Mouse (Mus musculus) kidney, adult 2 months (tissue): ENCODE results near the gene Mrpl18. TPM values are rescaled to one million over a fixed set of nuclear protein-coding genes. Genes with fewer than 3 reads are reported as not detected.

Source experiments
- DNase-seq: peaks from one replicate; pipeline ENCODE4 v3.0.0; 2021
- H3K27ac ChIP-seq: fragments of 200-500 bp; 2 replicates; pipeline ENCODE4 v1.5.1; 2012; ENCODE audit warnings: low read depth, low read length, control low read depth, inconsistent platforms; ENCODE audit not compliant: insufficient read depth
- H3K27me3 ChIP-seq: fragments of 200-500 bp; replicated peaks from 2 replicates; pipeline ENCODE4 v1.6.1; 2012; ENCODE audit warnings: mild to moderate bottlenecking, moderate library complexity, low read length, inconsistent platforms; ENCODE audit not compliant: control insufficient read depth, insufficient read depth
- H3K36me3 ChIP-seq: fragments of 200-500 bp; 2 replicates; pipeline ENCODE4 v1.6.1; 2012; ENCODE audit warnings: mild to moderate bottlenecking, moderate library complexity, low read length, inconsistent platforms; ENCODE audit not compliant: control insufficient read depth, insufficient read depth
- H3K4me1 ChIP-seq: fragments of 200-500 bp; 2 replicates; pipeline ENCODE4 v1.6.1; 2011; ENCODE audit warnings: low read length; ENCODE audit not compliant: control insufficient read depth, insufficient read depth
- H3K4me3 ChIP-seq: fragments of 200-500 bp; 2 replicates; pipeline ENCODE4 v1.5.1; 2011; ENCODE audit warnings: mild to moderate bottlenecking, low read depth, low read length, control low read depth; ENCODE audit not compliant: insufficient read depth
- CTCF ChIP-seq: fragments of 200-500 bp; conservative IDR thresholded peaks from 2 replicates; pipeline ENCODE4 v1.5.1; 2011; ENCODE audit warnings: low read depth, mild to moderate bottlenecking, control low read depth, low read length, moderate library complexity, mixed read lengths; ENCODE audit not compliant: insufficient read depth, insufficient read length
- POLR2A ChIP-seq: fragments of 200-500 bp; IDR thresholded peaks from one replicate; pipeline ENCODE4 v1.6.1; 2011; ENCODE audit warnings: low read depth, low read length, control low read depth
- WGBS: fragments of 180-500 bp; shearing (Covaris S2); methylation state at CpG from one replicate; pipeline ENCODE4 v1.1.7; 2018; 5-methylcytosine and 5-hydroxymethylcytosine counted together
- polyA plus RNA-seq: library from polyadenylated mRNA; depleted of rRNA; stranded (reverse); fragments of >200 nt; gene quantifications from 2 replicates; pipeline ENCODE4 v1.2.3, GENCODE M21; 2012

Gene Mrpl18
- polyA plus RNA-seq, 1 experiment: 48.9 TPM

DNA sequence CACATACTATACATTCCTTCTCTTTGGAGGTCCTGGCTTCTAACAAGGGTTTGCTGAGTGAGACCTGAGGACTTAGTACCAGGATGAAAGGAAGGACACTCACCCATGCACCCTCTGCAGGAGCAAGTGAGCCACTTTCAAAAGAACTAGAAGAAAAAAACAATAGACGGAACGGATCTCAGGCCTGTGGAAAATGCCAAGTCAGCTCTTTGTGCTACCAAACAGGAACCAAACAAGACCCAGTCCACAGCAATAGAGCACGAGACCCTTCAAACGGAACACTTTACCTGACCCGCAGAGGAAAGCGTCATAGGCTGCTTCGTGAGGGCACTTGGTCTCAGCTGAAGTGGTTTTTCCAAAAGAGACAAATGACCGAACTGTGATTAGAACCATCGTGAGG, 24.1 kb downstream of the Mrpl18 start:
- no peak for TF ChIP-seq CTCF
- TF ChIP-seq POLR2A: no peak
- H3K27ac ChIP-seq: no peak overlapping the region
- WGBS: 89% methylated on average over 9 of the region's 9 CpGs
- H3K36me3 ChIP-seq: no peaks in the 10 kb centered on the region
- no peak overlapping the region for H3K4me3 ChIP-seq
- no peaks in the 10 kb centered on the region for H3K27me3 ChIP-seq
- DNase-seq: no peak
- no peaks in the 10 kb centered on the region for H3K4me1 ChIP-seq

DNA sequence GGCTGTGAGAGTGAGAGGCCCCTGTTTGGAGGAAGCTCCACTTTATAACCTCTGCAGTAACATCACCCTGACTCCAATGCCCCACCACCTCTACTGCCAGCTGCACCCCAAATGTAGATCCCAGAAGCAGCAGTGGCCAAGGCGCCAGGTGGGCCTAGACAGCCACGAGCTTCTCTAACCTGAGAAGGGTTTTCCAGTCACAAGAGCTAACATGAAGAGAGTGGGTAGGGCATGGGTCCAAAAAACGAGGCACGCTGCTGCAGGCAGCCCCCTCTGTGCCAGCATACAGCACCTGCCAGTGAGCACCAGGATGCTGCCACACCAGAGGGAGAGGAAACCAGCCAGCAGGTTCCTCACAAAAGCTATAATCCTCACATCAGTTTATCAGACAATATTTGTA, 25.1 kb downstream of the Mrpl18 start:
- Histone ChIP-seq H3K4me3 (no peak overlapping the region), H3K4me1 (no peaks in the 10 kb centered on the region), H3K27me3 (no peaks in the 10 kb centered on the region), H3K36me3 (no peaks in the 10 kb centered on the region), H3K27ac (no peak overlapping the region)
- no peak for DNase-seq
- WGBS: 93% methylated on average over 4 of the region's 4 CpGs
- TF ChIP-seq CTCF (no peak), POLR2A (no peak)

DNA sequence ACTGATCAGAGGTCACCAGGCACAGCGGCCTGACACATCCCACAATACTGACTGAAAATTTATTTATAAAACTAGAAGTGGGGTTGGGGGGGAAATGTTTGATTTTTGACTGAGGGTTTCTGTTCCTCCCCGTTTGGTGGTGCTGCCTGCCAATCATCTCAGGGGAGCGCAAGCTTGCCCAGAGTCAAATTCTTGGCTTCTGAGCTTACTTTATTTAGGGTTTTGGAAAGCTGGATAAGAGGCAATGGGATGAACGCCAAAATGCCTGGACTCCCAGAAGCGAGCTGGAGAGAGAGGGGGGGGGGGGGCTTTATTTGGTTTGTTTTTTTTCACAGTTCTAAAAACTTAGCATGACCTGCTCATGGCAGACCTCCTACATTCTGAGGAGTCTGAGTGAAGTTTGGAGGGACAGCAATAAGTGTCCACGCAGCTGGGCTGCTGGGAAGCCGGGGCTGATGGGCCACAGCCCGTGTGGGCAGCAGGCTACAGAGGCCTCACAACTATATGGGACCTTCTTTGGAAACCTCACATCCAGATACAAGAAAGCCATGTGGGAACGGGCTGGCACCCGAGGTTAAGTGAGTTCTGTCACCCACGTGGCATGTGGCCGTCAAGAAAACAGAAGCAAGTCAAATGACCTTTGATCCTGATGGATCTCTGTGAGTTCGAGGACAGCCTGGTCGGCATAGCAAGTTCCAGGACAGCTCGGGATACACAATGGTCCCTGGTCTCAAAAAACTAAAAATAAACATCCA, 28.9 kb downstream of the Mrpl18 start:
- no peaks in the 10 kb centered on the region for H3K27me3 ChIP-seq
- H3K4me1 ChIP-seq: no peaks in the 10 kb centered on the region
- H3K4me3 ChIP-seq: no peak overlapping the region
- DNase-seq: no peak
- H3K27ac ChIP-seq: no peak overlapping the region
- H3K36me3 ChIP-seq: no peaks in the 10 kb centered on the region
- TF ChIP-seq CTCF (no peak), POLR2A (no peak)
- WGBS: 66% methylated on average over 15 of the region's 15 CpGs

DNA sequence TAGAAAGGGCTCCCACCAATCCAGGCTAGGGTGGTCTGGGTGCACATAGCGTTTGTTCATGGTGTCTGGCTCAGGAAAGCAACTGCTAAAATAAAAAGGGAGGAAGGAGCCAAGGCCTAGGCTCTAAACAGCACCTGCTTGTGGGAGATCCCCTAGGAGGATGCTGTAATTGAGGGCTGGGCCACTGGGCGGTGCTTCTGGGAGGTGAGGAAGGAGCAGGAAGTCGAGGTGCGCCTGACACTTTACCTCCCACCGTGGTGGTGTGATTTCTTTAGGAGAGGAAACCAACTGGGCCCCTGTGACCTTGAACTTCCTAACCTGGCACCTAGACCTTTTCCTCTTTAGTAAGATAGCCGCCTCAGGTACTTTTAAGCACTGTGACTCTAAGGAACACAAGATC, 29.5 kb downstream of the Mrpl18 start:
- H3K27ac ChIP-seq: no peak overlapping the region

DNA sequence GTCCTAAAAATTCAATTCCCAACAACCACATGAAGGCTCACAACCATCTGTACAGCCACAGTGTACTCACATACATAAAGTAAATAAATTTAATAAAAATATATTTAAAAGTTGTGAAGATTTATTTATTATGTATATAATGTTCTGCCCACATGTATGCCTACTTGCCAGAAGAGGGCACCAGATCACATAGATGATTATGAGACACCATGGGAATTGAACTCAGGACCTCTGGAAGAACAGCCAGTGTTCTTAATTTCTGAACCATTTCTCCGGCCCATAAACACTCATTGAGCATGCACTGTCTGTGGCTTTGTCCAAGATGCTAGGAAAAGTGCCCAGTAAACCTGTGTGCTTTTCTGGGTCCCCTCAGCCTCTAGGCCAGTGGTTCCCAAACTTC, 34.9 kb downstream of the Mrpl18 start:
- no peak for DNase-seq
- Histone ChIP-seq H3K27ac (no peak overlapping the region), H3K4me1 (peaks cover 5% of the 10 kb centered on the region; the same call in 1 of the 2 replicates), H3K27me3 (no peaks in the 10 kb centered on the region), H3K36me3 (no peaks in the 10 kb centered on the region), H3K4me3 (no peak overlapping the region)
- 80% methylated on average over 1 of the region's 1 CpGs for WGBS
- TF ChIP-seq CTCF (no peak), POLR2A (no peak)

More for the DNA sequence above, 29.5 kb downstream of the Mrpl18 start:
- H3K36me3 ChIP-seq: no peaks in the 10 kb centered on the region
- no peak overlapping the region for H3K4me3 ChIP-seq
- DNase-seq: no peak
- TF ChIP-seq POLR2A (no peak), CTCF (no peak)
- no peaks in the 10 kb centered on the region for H3K4me1 ChIP-seq
- WGBS: 48% methylated on average over 6 of the region's 6 CpGs
- H3K27me3 ChIP-seq: no peaks in the 10 kb centered on the region

DNA sequence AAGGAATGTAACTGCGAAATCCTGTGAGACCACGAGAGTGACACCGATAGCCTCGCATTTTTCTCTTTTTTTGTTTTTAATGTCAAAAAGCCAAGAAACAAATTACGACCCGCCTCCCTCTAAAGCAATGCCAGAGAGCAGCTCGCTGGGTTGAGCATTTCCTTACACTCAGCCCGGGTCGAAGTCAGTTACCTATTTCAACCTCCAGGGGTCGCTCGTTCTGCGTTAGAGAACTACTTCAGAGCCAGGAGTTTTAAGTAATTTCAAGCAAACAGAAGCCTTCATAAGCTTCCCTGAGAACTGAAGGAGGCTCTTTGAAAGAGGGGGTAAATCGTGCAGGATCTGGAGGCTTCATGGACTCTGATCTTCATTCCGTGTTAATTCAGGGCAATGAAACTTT, 36.0 kb downstream of the Mrpl18 start:
- Histone ChIP-seq H3K27me3 (no peaks in the 10 kb centered on the region), H3K27ac (no peak overlapping the region), H3K4me3 (no peak overlapping the region), H3K36me3 (no peaks in the 10 kb centered on the region), H3K4me1 (peaks cover 5% of the 10 kb centered on the region; the same call in 1 of the 2 replicates)
- 2% methylated on average over 14 of the region's 14 CpGs for WGBS
- TF ChIP-seq POLR2A (no peak), CTCF (peak; percentile 77)
- DNase-seq: peak; percentile 91

DNA sequence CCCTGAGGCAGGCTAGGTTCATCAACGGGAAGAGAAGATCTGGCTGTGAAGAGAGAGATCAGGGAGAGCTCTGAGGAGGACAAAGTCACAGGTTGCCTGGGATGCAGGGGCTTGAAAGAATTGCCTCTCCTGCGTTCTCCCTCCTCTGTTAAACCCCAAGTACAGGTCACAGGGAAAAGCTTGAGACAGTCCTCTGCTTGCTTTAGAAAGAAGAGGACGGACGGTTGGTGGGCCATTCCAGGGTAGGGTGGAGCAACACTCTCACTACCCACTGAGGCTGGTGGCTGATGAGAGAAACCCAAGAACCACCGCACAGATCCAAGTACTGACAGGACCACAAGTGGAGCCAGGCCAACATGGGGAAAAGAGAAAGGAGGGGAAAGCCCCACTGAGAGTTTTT, 40.4 kb downstream of the Mrpl18 start, which contains the start of gene Mrgprh:
TSS of gene Mrgprh (plus strand) at position 301 of the 400 bp plus-strand sequence.
- WGBS: 87% methylated on average over 5 of the region's 5 CpGs
- no peak for TF ChIP-seq POLR2A
- no peak for TF ChIP-seq CTCF
- DNase-seq: no peak
- H3K4me1 ChIP-seq: peaks cover 5% of the 10 kb centered on the region; the same call in 1 of the 2 replicates
- no peaks in the 10 kb centered on the region for H3K36me3 ChIP-seq
- no peak within 1 kb of the TSS for H3K27ac ChIP-seq
- no peaks in the 10 kb centered on the region for H3K27me3 ChIP-seq
- H3K4me3 ChIP-seq: no peak within 1 kb of the TSS
